Mouse (Mus musculus): ENCODE results near the gene Zfp609.

DNA sequence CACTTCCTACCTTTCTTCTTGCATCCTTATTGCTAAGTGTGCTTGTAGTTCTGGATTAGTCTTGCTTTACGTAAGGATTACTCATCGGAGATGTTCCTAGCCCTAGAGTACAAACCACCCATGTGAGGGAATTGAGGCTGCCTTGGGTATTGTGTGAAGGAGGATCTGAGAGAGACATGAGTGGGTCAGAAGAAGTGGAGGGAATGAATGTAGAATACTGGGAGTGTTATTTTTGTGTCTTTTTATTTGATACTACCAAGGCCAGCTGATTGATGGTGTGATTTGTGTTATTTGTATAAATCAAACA, 145.8 kb downstream of the Zfp609 start:
- TF ChIP-seq CTCF (IDR thresholded peaks at IDR 0.05) (no peak), EP300 (IDR thresholded peaks at IDR 0.05; ENCODE audit: insufficient read depth, low read depth, low read length) (no peak), POLR2A (IDR thresholded peaks at IDR 0.05; ENCODE audit: insufficient read depth, low read depth, low read length) (no peak)

Data from heart, adult 2 months (tissue).